Mouse (Mus musculus) cerebellum, adult (tissue): ENCODE data around the gene Itpkc.
"Not testable (repeated sequence)": the region's sequence is repeated elsewhere in the genome, so short reads cannot be mapped to it uniquely, and the experiment has no call there.

ENCODE experiments used
- ATAC-seq: cut with Nextera tagmentation; 2 replicates; pipeline ENCODE4 v1.9.2; 2017; ENCODE audit warnings: mild to moderate bottlenecking, moderate library complexity, mixed read lengths; ENCODE audit not compliant: insufficient number of reproducible peaks, low FRiP score, low TSS enrichment

The Itpkc gene

GRCm38 (mm10) chr7:27228281-27228821 is at the start of gene Itpkc:
Itpkc (minus strand) TSS chr7:27228661.
- peak; percentile 75 for ATAC-seq

DNA sequence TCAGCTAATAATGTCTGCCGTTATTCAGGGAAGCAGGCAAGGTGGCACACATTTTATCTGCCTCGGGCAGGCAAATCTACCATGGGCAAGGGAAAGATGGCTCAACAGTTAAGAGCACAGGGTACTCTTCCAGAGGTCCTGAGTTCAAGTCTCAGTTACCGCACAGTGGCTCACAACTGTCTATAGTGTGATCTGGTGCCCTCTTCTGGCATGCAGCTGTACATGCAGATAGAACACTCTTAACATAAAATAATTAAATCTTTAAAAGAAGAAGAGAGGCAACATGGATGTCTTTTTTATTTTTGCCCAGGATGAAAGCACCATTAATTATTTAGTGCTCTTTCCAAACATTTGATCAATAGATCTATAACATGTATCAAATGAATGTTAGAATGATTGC is 48.7 kb upstream of the Itpkc start:
- no peak for ATAC-seq

DNA sequence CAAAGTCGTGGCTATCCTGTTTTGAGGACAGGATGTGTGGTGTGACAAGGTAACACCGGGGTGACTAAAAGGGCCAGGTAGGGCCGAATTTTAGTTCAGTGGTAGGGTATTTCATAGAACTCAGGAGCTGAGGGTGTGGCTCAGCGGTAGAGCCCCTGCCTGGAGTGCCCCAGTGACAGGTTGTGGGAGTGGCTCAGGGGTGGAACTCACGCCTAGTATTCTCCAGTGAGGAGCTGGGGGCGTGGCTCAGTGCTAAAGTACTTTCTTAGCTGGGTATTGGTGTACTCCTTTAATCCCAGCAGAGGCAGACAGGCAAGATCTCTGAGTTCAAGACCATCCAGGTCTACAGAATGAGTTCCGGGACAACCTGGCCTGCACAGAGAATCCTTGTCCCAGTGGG is 47.6 kb upstream of the Itpkc start:
- no peak for ATAC-seq

DNA sequence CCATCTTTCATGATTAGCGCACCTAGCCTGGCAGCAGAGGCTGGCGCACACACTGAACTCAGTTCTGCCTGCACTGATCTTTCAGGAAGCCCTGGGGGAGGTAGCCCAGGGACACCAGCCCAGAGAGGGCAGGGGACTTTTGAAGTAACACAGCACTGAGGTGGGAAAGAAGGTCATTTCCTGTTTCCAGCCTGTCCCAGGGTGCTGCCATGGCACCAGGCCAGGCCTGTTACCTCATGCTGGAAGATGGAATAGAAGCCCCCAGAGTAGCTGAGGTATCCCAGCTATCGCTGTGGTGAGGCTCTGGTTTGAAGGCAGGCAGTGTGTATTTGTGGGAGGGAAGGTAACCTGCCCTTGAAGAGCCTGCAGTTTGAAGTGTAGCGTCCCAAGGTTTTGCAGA is 46.5 kb upstream of the Itpkc start:
- no peak for ATAC-seq

DNA sequence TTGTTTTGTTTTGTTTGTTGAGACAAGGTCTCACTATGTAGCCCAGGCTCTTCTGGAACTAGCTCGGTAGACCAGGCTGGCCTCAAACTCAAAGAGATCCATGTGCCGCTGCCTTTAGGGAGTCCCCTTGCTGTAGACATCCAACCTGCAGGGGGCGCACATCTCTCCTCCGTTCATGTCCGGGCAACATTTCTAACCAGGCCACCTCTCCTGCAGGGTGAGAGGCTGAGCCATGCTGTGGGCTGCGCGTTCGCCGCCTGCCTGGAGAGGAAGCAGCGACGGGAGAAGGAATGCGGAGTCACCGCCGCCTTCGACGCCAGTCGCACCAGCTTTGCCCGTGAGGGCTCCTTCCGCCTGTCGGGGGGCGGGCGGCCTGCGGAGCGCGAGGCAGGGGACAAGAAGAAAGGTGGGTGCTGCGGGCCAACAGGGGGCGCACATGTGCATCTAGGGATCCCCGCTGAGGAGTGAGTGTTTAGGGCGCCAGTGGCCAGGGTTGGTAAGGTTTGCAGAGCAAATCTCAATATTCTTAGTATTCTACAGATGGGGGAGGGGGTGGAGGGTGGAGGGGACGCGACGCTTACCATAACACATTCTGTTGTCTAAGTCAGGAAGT is 45.4 kb upstream of the Itpkc start:
- ATAC-seq, result no peak

GRCm38 (mm10) chr7:27271423-27271822 is 43.0 kb upstream of the Itpkc start:
- ATAC-seq, result no peak

GRCm38 (mm10) chr7:27266515-27267128 is 38.2 kb upstream of the Itpkc start:
- ATAC-seq, result no peak

- ATAC-seq, result no peak
Observed at GRCm38 (mm10) chr7:27264761-27265160, 36.3 kb upstream of the Itpkc start.

DNA sequence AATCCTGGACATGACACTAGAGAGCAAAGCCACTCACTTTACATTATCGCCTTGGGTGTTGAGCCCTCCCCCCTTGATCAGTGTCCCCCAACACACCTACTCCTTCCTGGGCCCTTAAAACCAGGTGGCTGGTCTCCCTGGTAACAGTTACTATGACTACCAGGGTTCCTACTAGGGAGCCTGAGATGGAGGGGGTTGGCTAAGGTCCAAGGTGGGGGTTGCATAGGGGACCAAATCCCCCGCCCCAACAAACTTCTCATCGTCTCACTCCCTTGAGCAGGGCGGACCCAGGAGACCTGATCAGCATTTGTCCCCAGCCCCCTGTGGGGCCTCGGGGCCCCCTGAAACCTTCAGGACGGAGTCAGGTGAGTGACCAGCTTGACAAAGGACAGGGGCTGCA is 33.4 kb upstream of the Itpkc start:
- no peak for ATAC-seq

DNA sequence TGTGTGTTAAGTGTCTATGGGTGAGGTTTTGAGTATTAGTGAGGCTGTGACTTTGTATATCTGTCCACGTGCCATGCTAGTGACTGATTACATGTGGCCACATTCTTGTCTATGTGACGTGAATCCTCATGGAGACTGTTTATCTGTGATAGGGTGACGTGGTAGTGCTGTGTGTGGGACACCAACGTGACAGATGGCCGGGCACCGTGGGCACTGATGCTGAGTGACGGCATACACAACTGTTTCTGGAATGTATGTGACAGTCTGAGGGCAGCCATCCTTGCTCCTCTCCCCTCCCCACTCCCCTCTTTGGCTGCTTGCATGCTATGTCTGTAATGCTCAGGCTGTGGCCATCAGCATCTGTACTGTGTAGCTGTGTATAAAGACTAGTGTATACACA is 32.4 kb upstream of the Itpkc start:
- no peak for ATAC-seq

DNA sequence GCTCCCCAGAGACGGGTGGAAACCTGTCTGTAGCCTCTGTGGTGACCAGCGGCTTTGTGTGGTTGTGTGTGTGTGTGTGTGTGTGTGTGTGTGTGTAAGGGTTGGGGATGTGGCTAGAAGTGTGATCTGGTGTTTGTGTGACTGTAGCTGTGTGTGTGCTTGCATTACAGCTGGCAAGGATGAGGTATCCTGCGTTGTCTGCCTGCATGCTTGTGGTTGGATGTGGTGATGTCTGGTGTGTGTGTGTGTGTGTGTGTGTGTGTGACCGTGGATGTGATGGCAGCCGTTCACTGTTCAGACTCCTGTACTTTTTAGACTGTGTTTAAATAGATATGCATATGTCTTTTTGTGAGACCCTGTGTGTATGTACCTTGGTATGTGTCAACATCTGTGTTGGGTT is 31.3 kb upstream of the Itpkc start:
- ATAC-seq, result no peak

GRCm38 (mm10) chr7:27259271-27259721 is 30.8 kb upstream of the Itpkc start:
- ATAC-seq, result no peak

GRCm38 (mm10) chr7:27258205-27258899 is 29.9 kb upstream of the Itpkc start, which contains the start of gene Numbl:
Numbl (plus strand) TSS chr7:27258433.
- peak; percentile 59 for ATAC-seq

- ATAC-seq, result no peak
Observed at GRCm38 (mm10) chr7:27257852-27258204, 29.4 kb upstream of the Itpkc start.

DNA sequence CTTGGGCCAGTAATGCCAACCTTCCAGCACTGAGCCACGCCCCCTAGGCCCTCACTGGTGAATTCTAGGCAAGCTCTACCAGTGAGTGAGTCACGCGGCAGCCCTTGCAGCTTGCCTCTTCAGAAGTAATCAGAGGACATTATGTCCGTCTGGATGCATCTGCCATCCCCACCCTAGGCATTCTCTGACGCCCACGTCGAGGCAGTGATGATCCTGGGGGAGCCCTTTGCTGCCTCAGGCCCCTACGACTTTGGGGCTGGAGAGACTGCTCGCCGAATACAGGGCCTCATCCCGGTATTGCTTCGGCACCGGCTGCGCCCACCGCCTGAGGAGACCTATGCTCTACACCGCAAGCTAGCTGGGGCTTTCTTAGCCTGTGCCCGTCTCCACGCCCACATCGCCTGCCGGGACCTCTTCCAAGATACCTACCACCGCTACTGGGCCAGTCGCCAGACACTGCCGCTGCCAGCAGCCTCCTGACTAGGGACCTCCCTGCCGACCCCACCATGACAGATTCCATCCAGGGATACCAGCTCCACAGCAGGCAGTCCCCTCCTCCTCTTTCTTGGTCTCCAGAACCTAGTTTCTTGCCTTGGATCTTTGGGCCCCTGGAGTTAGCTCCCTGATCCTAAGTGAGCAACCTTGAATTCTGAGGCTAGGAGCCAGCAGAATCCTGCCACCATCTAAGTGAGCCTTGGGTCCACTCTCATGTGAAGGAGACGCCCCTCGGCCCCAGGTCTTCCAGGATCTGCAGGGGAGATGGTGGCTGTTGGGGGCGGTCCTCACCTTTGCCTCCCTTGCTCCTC is 28.8 kb upstream of the Itpkc start:
- ATAC-seq, result no peak

- ATAC-seq, result no peak
Observed at GRCm38 (mm10) chr7:27255721-27256120, 27.3 kb upstream of the Itpkc start.

DNA sequence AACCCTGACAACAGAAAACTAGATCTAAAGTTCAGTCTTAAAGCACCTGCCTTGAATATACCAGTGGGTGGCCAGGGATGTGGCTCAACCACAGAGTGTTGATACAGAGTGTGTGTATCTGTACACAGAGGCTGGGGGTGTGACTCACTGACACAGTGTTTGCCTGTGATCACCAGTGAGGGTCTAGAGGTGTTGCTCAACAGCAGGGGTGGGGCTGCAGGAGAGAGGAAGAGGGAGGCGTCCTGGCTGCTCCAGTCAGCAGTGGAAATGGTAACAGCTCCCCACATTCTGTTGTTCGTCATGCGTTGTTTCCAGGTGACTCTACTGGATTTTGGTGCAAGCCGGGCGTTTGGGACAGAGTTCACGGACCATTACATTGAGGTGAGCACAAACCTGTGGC is 23.5 kb upstream of the Itpkc start:
- no peak for ATAC-seq

GRCm38 (mm10) chr7:27249928-27250327 is 21.5 kb upstream of the Itpkc start:
- no peak for ATAC-seq

DNA sequence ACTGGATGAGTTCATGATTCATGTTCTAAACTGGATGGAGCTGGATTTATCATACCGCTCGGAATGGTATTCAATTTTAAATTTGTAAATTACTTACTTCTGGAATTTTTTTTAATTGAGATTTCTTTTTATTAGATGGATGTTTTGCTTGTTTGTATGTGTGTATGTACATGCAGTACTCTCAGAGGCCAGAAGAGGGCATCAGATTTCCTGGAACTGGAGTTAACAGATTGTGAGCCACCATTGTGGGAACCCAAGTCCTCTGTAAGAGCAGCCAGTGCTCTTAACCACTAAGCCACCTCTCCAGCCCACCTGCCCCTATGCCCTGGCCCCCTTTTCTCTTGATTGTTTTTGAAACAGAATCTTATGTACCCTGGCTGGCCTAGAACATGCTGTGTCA is 20.7 kb upstream of the Itpkc start:
- no peak for ATAC-seq

DNA sequence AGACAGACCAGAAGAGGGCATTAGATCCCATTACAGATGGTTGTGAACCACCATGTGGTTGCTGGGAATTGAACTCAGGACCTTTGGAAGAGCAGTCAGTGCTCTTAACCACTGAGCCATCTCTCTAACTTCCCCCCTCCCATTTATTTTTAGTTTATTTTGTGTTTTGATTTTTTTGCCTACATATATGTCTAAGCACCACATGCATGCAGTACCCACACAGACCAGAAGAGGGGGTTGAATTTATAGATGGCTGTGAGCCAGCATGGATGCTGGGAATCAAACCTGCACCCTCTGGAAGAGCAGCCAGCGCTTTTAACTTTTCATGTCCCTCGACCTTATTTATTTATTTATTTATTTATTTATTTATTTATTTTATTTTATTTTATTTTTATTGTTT is 15.6 kb upstream of the Itpkc start:
- ATAC-seq, result not testable (repeated sequence)

GRCm38 (mm10) chr7:27243211-27243610 is 14.8 kb upstream of the Itpkc start:
- no peak for ATAC-seq
